Mouse (Mus musculus): ENCODE measurements around the gene Trim38.
A peak's percentile ranks its signal among the peaks of the same experiment; 100 is the strongest.
"Not testable (repeated sequence)": the region's sequence is repeated elsewhere in the genome, so short reads cannot be mapped to it uniquely, and the experiment has no call there.

Gene Trim38

GRCm38 (mm10) chr13:23746201-23747080 lies 23.3 kb upstream of the Trim38 start, which contains the start of gene Hist1h2bb:
Hist1h2bb (plus strand) TSS chr13:23746734.
- DNase-seq, result peak; percentile 52

- no peak for DNase-seq
Observed at GRCm38 (mm10) chr13:23747081-23747891, 22.4 kb upstream of the Trim38 start.

GRCm38 (mm10) chr13:23747892-23748288 lies 21.8 kb upstream of the Trim38 start:
- no peak for DNase-seq

GRCm38 (mm10) chr13:23749563-23750121 lies 20.1 kb upstream of the Trim38 start:
- DNase-seq, result no peak

GRCm38 (mm10) chr13:23750839-23751477 lies 18.8 kb upstream of the Trim38 start, which contains the start of gene Hist1h2ab:
Hist1h2ab (plus strand) TSS chr13:23751126.
- DNase-seq, result not testable (repeated sequence)

- no peak for DNase-seq
Observed at GRCm38 (mm10) chr13:23751478-23751956, 18.2 kb upstream of the Trim38 start.

GRCm38 (mm10) chr13:23752067-23752741 lies 17.5 kb upstream of the Trim38 start, which contains the start of gene Hist1h3b:
Hist1h3b (plus strand) TSS chr13:23752267.
- DNase-seq, result peak; percentile 96

GRCm38 (mm10) chr13:23752742-23753172 lies 17.0 kb upstream of the Trim38 start:
- DNase-seq, result no peak

GRCm38 (mm10) chr13:23753314-23754078 lies 16.2 kb upstream of the Trim38 start:
- no peak for DNase-seq

GRCm38 (mm10) chr13:23755000-23755399 lies 14.7 kb upstream of the Trim38 start:
- no peak for DNase-seq

- DNase-seq, result peak; percentile 72
Observed at GRCm38 (mm10) chr13:23756790-23757189, 12.9 kb upstream of the Trim38 start, which contains the start of gene Hist1h4b. Hist1h4b (plus strand) TSS chr13:23757013.

GRCm38 (mm10) chr13:23757211-23757773 lies 12.4 kb upstream of the Trim38 start:
- DNase-seq, result no peak

GRCm38 (mm10) chr13:23757921-23758320 lies 11.8 kb upstream of the Trim38 start:
- DNase-seq, result no peak

GRCm38 (mm10) chr13:23759251-23759771 lies 10.4 kb upstream of the Trim38 start:
- no peak for DNase-seq

GRCm38 (mm10) chr13:23759916-23760239 lies 9.8 kb upstream of the Trim38 start:
- no peak for DNase-seq

GRCm38 (mm10) chr13:23760240-23760971 lies 9.3 kb upstream of the Trim38 start:
- no peak for DNase-seq

GRCm38 (mm10) chr13:23760972-23761864 lies 8.5 kb upstream of the Trim38 start, which contains the start of gene Hist1h4a:
Hist1h4a (minus strand) TSS chr13:23761230.
- DNase-seq, result peak; percentile 99
